In genomic region chr15:74023136-74023535, GRCm38 (mm10) we compare ENCODE assay signal across 21 mouse cellular contexts.
DNase-seq lines count a peak whose midpoint lies in the region; ATAC-seq lines count a peak whose summit lies in the region.
"Had no signal": no experiment of that assay in that cellular context is flagged by ENCODE, and none has a peak within 500 bp of the region (broad histone marks: within the 10 kb centered on the region; RNA-seq: fewer than 3 reads in every experiment).

No protein-coding gene starts in this region.

- ATAC-seq in erythroblast, adult 5-6 weeks (replicated peaks; ENCODE audit: low FRiP score, poor library complexity, severe bottlenecking) = no peak
- ATAC-seq: CD4-positive, CD25-positive, alpha-beta regulatory T cell, adult 4 months; forebrain, embryonic 13.5 days; forebrain, embryonic 16.5 days; hindbrain, embryonic 16.5 days; intestine, embryonic 15.5 days had no signal

- peak; percentile 42 for DNase-seq in cerebellum, adult 11-12 months
- no peak for DNase-seq in cerebellum, postnatal 10 days
- DNase-seq in cerebellum, adult 8-10 months = peak; percentile 16
- peak; percentile 19 to 51 for DNase-seq in cerebellum, postnatal 25 days
- no peak for DNase-seq in right cerebral cortex, adult 18-20 months
- DNase-seq: adrenal gland, adult 2 months; adrenal gland, postnatal 14 days; embryo, embryonic 11 days; gastrocnemius, adult 2 months; gastrocnemius, postnatal 14 days; heart, adult 18-20 months; heart, postnatal 10 days; heart, postnatal 36 days; kidney, adult 11 months; kidney, adult 8-10 months had no signal

Comparison
In these comparisons a context has a peak if more than half of its experiments do, and no peak if none do; other contexts are left out.
1. DNase-seq: peak in cerebellum, adult 11-12 months (single experiment), cerebellum, adult 8-10 months (single experiment) and cerebellum, postnatal 25 days (2 of 2); none in cerebellum, postnatal 10 days (0 of 2) and right cerebral cortex, adult 18-20 months (single experiment).